Mouse (Mus musculus): ENCODE results near the gene Ddx56.

- TF ChIP-seq EP300 (optimal IDR thresholded peaks at IDR 0.05) (no peak), CTCF (IDR thresholded peaks at IDR 0.05; ENCODE audit: low read depth) (no peak)
These were observed 31.9 kb upstream of the Ddx56 start for GRCm38 (mm10) chr11:6299435-6299834.
